Mouse (Mus musculus) brain, embryonic 14.5 days (tissue): ENCODE measurements at regions not wholly inside any gene's neighbourhood (a gene's known extent, or its start where the extent isn't known, plus 50 kb on each side); places are given as distances from the start of the nearest gene placed in this dataset.

Experiments used
- CTCF ChIP-seq: fragments of 200-500 bp; IDR thresholded peaks from 2 replicates; pipeline ENCODE4 v1.5.1; 2012; ENCODE audit warnings: inconsistent platforms, mild to moderate bottlenecking, moderate library complexity, borderline replicate concordance; ENCODE audit not compliant: insufficient read depth, insufficient read length; ENCODE audit errors: extremely low read depth
- POLR2A ChIP-seq: fragments of 200-500 bp; IDR thresholded peaks from 2 replicates; pipeline ENCODE4 v1.6.1; 2012; ENCODE audit warnings: mild to moderate bottlenecking, inconsistent platforms, borderline replicate concordance; ENCODE audit not compliant: poor library complexity, insufficient read depth, insufficient read length, severe bottlenecking; ENCODE audit errors: extremely low read depth

DNA sequence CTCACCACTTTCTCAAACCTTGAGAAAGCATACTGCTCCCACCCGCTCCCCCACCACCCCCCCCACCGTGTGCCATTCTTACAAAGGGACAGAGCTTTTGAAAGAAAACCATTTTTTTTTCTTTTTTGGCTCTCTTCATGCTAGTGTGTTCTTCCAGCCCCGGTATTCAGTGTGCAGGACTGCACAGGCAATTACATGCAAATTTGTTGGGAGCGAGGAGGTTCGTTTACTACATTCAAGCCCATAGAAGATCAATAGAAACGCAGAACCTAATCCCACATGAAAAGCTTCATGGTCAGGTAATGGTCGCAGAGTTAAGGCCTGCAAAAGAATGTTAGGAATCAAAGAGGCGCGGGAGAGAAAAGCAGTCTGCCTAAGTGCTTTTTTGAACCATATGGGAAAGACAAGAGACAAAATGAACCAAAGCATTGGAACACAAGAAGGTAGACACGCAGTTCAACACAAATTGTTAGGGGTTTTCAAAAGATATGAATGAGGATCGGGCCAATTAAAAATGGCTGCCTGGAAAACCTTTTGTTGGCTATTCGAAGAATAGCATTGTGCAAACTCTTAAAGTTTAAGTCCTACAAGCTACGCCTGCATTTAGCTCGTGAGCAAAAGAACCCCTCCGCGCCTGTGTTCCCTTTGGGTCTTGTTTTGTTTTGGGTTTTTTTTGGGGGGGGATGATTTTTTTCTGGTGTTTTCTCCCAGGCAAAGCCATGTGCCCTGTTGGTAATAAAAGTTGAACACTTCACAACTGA, 166.6 kb upstream of the Id4 start:
- no peak for TF ChIP-seq POLR2A
- TF ChIP-seq CTCF = no peak
